Mouse (Mus musculus): ENCODE data around the gene Vmn1r32. TPM values are rescaled to one million over a fixed set of nuclear protein-coding genes. Genes with fewer than 3 reads are reported as not detected.

The Vmn1r32 gene
- polyA plus RNA-seq, 1 experiment from 2014 or later = 0.13 TPM

Other genes with a start within 250 kb of the Vmn1r32 start
- gene Mad2l1, start 24.7 kb downstream of the Vmn1r32 start, polyA plus RNA-seq (2014; fragmentation: Nextera tagmentation; extraction: Ambion mirVana) = 108 and 118 TPM in 2 replicates
- not detected in 2 replicates for gene Vmn1r33, start 58.2 kb upstream of the Vmn1r32 start, polyA plus RNA-seq (2014; fragmentation: Nextera tagmentation; extraction: Ambion mirVana)
- not detected in 2 replicates for gene Vmn1r34, start 83.8 kb upstream of the Vmn1r32 start, polyA plus RNA-seq (2014; fragmentation: Nextera tagmentation; extraction: Ambion mirVana)
- gene Vmn1r35, start 125.8 kb upstream of the Vmn1r32 start, polyA plus RNA-seq (2014; fragmentation: Nextera tagmentation; extraction: Ambion mirVana) = not detected in 2 replicates
- gene Vmn1r36, start 159.1 kb upstream of the Vmn1r32 start, polyA plus RNA-seq (2014; fragmentation: Nextera tagmentation; extraction: Ambion mirVana) = not detected in 2 replicates
- not detected in 2 replicates for gene Vmn1r37, start 169.3 kb upstream of the Vmn1r32 start, polyA plus RNA-seq (2014; fragmentation: Nextera tagmentation; extraction: Ambion mirVana)
- gene Vmn1r38, start 222.5 kb upstream of the Vmn1r32 start, polyA plus RNA-seq (2014; fragmentation: Nextera tagmentation; extraction: Ambion mirVana) = not detected in 2 replicates

All from neural tube, embryonic 11.5 days (tissue).